Mouse (Mus musculus): ENCODE results near the gene Iqcd. TPM values are rescaled to one million over a fixed set of nuclear protein-coding genes. Genes with fewer than 3 reads are reported as not detected.

The Iqcd gene
- 1.1 and 1.4 TPM in 2 replicates for polyA plus RNA-seq (2015; fragmentation: Nextera tagmentation; extraction: Ambion mirVana)

DNA sequence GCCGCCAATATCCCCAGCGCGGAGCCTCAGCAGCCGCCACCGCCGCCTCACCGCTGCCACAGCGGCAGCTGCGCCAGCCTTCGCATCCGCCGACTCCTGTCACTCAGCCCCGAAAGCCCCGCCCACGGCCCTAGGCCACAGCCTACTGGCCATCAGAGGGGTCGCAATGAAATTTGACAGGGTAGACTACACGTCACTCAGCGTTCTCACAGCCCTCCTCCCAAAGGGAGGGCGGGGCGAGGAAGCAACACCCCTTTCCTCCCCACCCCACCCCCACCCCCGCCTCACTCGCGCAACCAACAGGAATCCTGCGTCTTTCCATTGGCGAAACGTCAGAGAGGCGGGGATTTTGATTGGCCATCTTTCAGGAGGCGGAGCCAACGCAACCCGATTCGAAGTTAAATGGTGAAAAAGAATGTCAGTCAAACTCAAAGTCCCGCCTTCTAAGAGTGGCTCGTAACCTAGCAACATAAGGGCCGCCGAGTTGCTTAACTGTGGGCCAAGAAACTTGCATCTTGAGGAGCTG lies at the start of gene Iqcd, which contains the start of gene Tpcn1:
Gene Iqcd, plus strand, starts transcription at position 448 of the 526 bp plus-strand sequence.
Gene Tpcn1, minus strand, starts transcription at position 105 of the 526 bp plus-strand sequence.
- H3K27ac ChIP-seq = peak within 1 kb of the TSS; percentile 78
- H3K9me3 ChIP-seq (replicated peaks; ENCODE audit: low read length) = no peaks in the 10 kb centered on the region
- peaks cover 7% of the 10 kb centered on the region; the same call in 1 of the 2 replicates for H3K4me1 ChIP-seq (replicated peaks; ENCODE audit: insufficient read depth, low read length)
- H3K4me2 ChIP-seq (ENCODE audit: low read length) = peak within 1 kb of the TSS; percentile 93
- peak within 1 kb of the TSS; percentile 87 for H3K9ac ChIP-seq (ENCODE audit: low read depth, low read length)
- DNase-seq (ENCODE audit: low spot score) (peak; percentile 100), ATAC-seq (replicated peaks; ENCODE audit: low FRiP score, low read depth) (peak; percentile 95)
- H3K36me3 ChIP-seq (ENCODE audit: insufficient read depth, low read length) = peaks cover 11% of the 10 kb centered on the region; the same call in 1 of the 2 replicates
- WGBS = 0% methylated on average over 35 of the region's 35 CpGs
- peak; percentile 23; the same call in 1 of the 2 replicates for TF ChIP-seq CTCF (IDR thresholded peaks at IDR 0.05; ENCODE audit: low read depth)
- H3K4me3 ChIP-seq (replicated peaks; ENCODE audit: low read depth, low read length) = peak within 1 kb of the TSS; percentile 89
- H3K27me3 ChIP-seq (ENCODE audit: insufficient read depth, low read length) = no peaks in the 10 kb centered on the region

DNA sequence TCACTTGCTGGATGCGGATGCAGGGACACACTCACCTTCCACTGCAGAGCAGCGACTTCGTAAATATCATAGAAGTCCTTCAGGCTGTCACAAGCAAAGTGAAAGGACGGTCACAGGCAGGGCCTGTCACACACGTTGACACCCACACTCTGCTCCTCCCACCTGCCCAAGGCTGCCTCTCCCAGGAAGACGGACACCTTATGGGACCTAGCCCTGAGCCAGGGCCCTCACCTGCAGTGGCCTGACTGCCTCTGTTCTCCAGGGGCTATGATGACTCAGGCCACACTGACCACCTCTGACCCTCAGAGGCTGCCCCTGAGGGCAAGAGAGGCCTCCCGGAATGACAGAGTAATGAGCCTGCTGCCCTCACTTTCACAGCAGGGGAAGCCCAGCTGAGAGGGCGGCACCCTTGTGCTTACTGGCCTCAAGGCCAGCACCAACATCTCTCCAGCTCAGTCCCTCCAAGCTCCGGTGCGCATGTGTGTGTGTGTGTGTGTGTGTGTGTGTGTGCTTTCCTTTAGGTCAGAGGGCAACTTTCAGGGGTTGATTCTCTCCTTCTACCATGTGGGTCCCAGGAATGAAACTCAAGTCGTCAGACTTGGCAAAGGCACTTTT lies 40.5 kb upstream of the Iqcd start:
- no peaks in the 10 kb centered on the region for H3K27me3 ChIP-seq (ENCODE audit: insufficient read depth, low read length)
- no peak overlapping the region for H3K9ac ChIP-seq (ENCODE audit: low read depth, low read length)
- H3K27ac ChIP-seq = no peak overlapping the region
- no peak overlapping the region for H3K4me3 ChIP-seq (replicated peaks; ENCODE audit: low read depth, low read length)
- peaks cover 39% of the 10 kb centered on the region for H3K36me3 ChIP-seq (ENCODE audit: insufficient read depth, low read length)
- WGBS = 52% methylated on average over 11 of the region's 11 CpGs
- no peak for TF ChIP-seq CTCF (IDR thresholded peaks at IDR 0.05; ENCODE audit: low read depth)
- 0 out of 2 replicates have a peak, but pooled peaks have one; percentile 7 for ATAC-seq (replicated peaks; ENCODE audit: low FRiP score, low read depth)
- no peak for DNase-seq (ENCODE audit: low spot score)
- H3K4me1 ChIP-seq (replicated peaks; ENCODE audit: insufficient read depth, low read length) = no peaks in the 10 kb centered on the region
- no peak overlapping the region for H3K4me2 ChIP-seq (ENCODE audit: low read length)
- no peaks in the 10 kb centered on the region for H3K9me3 ChIP-seq (replicated peaks; ENCODE audit: low read length)

DNA sequence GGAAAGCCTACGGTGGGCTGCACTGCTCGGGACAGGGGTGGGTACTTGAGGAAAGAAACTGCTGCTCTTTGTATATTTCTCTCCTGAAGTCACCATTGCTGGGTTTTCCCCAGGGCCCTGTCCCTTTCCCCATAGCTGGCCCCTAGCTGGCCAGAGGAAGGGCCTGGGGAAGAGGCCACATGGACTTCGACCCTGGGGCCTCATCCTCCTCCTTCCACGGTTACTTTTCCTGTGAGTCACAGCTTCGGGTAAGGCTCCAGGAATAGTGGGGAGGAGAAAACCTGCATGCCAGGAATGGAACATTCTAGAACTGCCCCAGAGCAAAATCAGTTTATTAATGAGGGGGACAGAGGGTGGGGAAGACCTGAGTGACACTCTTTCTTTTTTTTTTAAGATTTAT lies 38.7 kb upstream of the Iqcd start:
- Histone ChIP-seq H3K4me3 (replicated peaks; ENCODE audit: low read depth, low read length) (no peak overlapping the region), H3K27me3 (ENCODE audit: insufficient read depth, low read length) (no peaks in the 10 kb centered on the region), H3K27ac (no peak overlapping the region), H3K36me3 (ENCODE audit: insufficient read depth, low read length) (peaks cover 44% of the 10 kb centered on the region), H3K4me2 (ENCODE audit: low read length) (no peak overlapping the region), H3K9me3 (replicated peaks; ENCODE audit: low read length) (no peaks in the 10 kb centered on the region), H3K9ac (ENCODE audit: low read depth, low read length) (no peak overlapping the region), H3K4me1 (replicated peaks; ENCODE audit: insufficient read depth, low read length) (no peaks in the 10 kb centered on the region)
- ATAC-seq (replicated peaks; ENCODE audit: low FRiP score, low read depth) (peak; percentile 41; the same call in 1 of the 2 replicates), DNase-seq (ENCODE audit: low spot score) (no peak)
- TF ChIP-seq CTCF (IDR thresholded peaks at IDR 0.05; ENCODE audit: low read depth) = no peak
- WGBS = 67% methylated on average over 5 of the region's 5 CpGs

DNA sequence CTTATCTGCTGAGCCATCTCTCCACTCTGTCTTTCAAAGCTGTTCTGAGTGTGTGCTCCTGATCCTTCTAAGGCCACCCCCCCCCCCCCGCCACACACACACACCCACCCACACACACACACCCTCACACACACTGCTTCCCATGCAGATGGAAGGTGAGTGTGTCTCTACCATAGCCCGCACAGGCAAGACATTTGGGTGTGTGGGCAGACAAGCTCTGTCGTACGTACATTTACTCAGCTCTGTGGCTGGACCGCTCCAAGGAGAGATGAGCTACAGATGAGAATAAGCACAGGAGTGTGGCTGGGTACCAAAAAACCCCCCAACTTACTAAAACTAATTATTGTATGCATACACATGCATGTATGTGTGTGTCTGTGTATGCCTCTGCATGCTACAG lies 38.1 kb upstream of the Iqcd start:
- 97% methylated on average over 5 of the region's 5 CpGs for WGBS

DNA sequence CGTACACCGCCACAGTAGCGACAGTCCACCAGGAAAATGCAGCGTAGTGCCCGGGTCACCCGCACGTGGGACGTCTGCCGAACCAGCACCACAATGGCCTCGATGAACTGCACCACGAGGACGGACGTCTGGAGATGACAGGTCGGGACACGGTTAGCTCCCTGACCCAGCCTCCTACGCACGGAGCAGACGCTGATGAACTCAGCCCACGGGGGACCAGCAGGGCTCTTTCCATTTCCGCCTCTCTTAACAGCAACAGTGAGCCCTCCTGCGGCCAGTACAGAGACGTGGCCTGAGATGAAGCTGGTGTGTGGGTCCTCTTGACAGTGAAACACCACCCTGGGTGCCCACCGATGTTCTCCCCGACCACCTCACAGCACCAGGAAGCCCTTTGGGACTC lies 32.9 kb upstream of the Iqcd start:
- no peaks in the 10 kb centered on the region for H3K27me3 ChIP-seq (ENCODE audit: insufficient read depth, low read length)
- H3K36me3 ChIP-seq (ENCODE audit: insufficient read depth, low read length) = peaks cover 44% of the 10 kb centered on the region
- WGBS = 69% methylated on average over 24 of the region's 24 CpGs
- H3K9me3 ChIP-seq (replicated peaks; ENCODE audit: low read length) = no peaks in the 10 kb centered on the region
- DNase-seq (ENCODE audit: low spot score) = no peak
- no peak overlapping the region for H3K4me2 ChIP-seq (ENCODE audit: low read length)
- no peak overlapping the region for H3K4me3 ChIP-seq (replicated peaks; ENCODE audit: low read depth, low read length)
- H3K27ac ChIP-seq = no peak overlapping the region
- TF ChIP-seq CTCF (IDR thresholded peaks at IDR 0.05; ENCODE audit: low read depth) = no peak
- no peak for ATAC-seq (replicated peaks; ENCODE audit: low FRiP score, low read depth)
- peaks cover 15% of the 10 kb centered on the region for H3K4me1 ChIP-seq (replicated peaks; ENCODE audit: insufficient read depth, low read length)
- no peak overlapping the region for H3K9ac ChIP-seq (ENCODE audit: low read depth, low read length)

More for the DNA sequence above, 38.1 kb upstream of the Iqcd start:
- TF ChIP-seq CTCF (IDR thresholded peaks at IDR 0.05; ENCODE audit: low read depth) = no peak
- Histone ChIP-seq H3K9ac (ENCODE audit: low read depth, low read length) (no peak overlapping the region), H3K27ac (no peak overlapping the region), H3K4me3 (replicated peaks; ENCODE audit: low read depth, low read length) (no peak overlapping the region), H3K9me3 (replicated peaks; ENCODE audit: low read length) (no peaks in the 10 kb centered on the region), H3K36me3 (ENCODE audit: insufficient read depth, low read length) (peaks cover 47% of the 10 kb centered on the region), H3K4me2 (ENCODE audit: low read length) (no peak overlapping the region), H3K27me3 (ENCODE audit: insufficient read depth, low read length) (no peaks in the 10 kb centered on the region), H3K4me1 (replicated peaks; ENCODE audit: insufficient read depth, low read length) (no peaks in the 10 kb centered on the region)
- DNase-seq (ENCODE audit: low spot score) (no peak), ATAC-seq (replicated peaks; ENCODE audit: low FRiP score, low read depth) (no peak)

DNA sequence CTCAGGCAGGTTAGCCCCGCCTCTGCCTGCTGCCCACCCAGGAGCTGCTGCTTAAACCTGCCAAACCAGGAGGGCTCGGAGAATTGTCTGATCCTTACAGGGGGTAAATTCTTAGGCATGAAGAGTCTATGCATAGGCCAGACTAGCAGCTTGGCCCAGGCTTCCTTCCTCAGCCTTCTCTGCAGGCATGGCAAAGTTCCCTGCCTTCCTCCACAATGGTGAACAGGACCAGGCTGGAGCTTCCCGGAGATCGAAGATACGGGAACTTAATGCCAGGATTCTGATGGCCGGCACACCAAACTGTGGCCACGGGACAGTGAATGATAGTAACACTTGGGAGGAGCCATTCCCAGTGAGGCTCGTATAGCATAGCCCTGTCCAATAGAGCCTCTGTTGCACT lies 30.8 kb upstream of the Iqcd start:
- Histone ChIP-seq H3K9me3 (replicated peaks; ENCODE audit: low read length) (no peaks in the 10 kb centered on the region), H3K36me3 (ENCODE audit: insufficient read depth, low read length) (peaks cover 31% of the 10 kb centered on the region), H3K4me1 (replicated peaks; ENCODE audit: insufficient read depth, low read length) (peaks cover 24% of the 10 kb centered on the region), H3K27me3 (ENCODE audit: insufficient read depth, low read length) (no peaks in the 10 kb centered on the region), H3K4me2 (ENCODE audit: low read length) (no peak overlapping the region), H3K4me3 (replicated peaks; ENCODE audit: low read depth, low read length) (no peak overlapping the region), H3K9ac (ENCODE audit: low read depth, low read length) (no peak overlapping the region), H3K27ac (no peak overlapping the region)
- ATAC-seq (replicated peaks; ENCODE audit: low FRiP score, low read depth) (no peak), DNase-seq (ENCODE audit: low spot score) (no peak)
- 66% methylated on average over 8 of the region's 8 CpGs for WGBS
- TF ChIP-seq CTCF (IDR thresholded peaks at IDR 0.05; ENCODE audit: low read depth) = no peak
